Mouse (Mus musculus) liver, embryonic 12.5 days (tissue): ENCODE measurements around the gene Bex3. TPM values are rescaled to one million over a fixed set of nuclear protein-coding genes. Genes with fewer than 3 reads are reported as not detected.
"Not testable (repeated sequence)": the region's sequence is repeated elsewhere in the genome, so short reads cannot be mapped to it uniquely, and the experiment has no call there.

Experiments used
- ATAC-seq: fragments of 200-750 bp; cut with Nextera tagmentation; 2 replicates; pipeline ENCODE4 v1.8.0; 2017; ENCODE audit warnings: moderate number of reproducible peaks, mild to moderate bottlenecking, moderate library complexity
- H3K27ac ChIP-seq: fragments of 300-500 bp; sonication (generic); 2 replicates; pipeline ENCODE4 v1.5.1; 2016; ENCODE audit warnings: mild to moderate bottlenecking
- H3K27me3 ChIP-seq: fragments of 300-500 bp; sonication (generic); replicated peaks from 2 replicates; pipeline ENCODE4 v1.6.1; 2016; ENCODE audit warnings: mild to moderate bottlenecking, moderate library complexity
- H3K36me3 ChIP-seq: fragments of 300-500 bp; sonication (generic); 2 replicates; pipeline ENCODE4 v1.6.1; 2016; ENCODE audit warnings: mild to moderate bottlenecking, moderate library complexity
- H3K4me1 ChIP-seq: fragments of 300-500 bp; sonication (generic); 2 replicates; pipeline ENCODE4 v1.6.1; 2016
- H3K4me2 ChIP-seq: fragments of 300-500 bp; sonication (generic); 2 replicates; pipeline ENCODE4 v1.6.1; 2016; ENCODE audit warnings: mild to moderate bottlenecking, moderate library complexity
- H3K4me3 ChIP-seq: fragments of 300-500 bp; sonication (generic); 2 replicates; pipeline ENCODE4 v1.5.1; 2016; ENCODE audit warnings: mild to moderate bottlenecking, moderate library complexity
- H3K9ac ChIP-seq: fragments of 300-500 bp; sonication (generic); 2 replicates; pipeline ENCODE4 v1.6.1; 2016; ENCODE audit warnings: mild to moderate bottlenecking, moderate library complexity
- H3K9me3 ChIP-seq: fragments of 300-500 bp; sonication (generic); replicated peaks from 2 replicates; pipeline ENCODE4 v1.6.1; 2016; ENCODE audit warnings: mild to moderate bottlenecking, moderate library complexity
- WGBS: fragments of 180-500 bp; shearing (Covaris S2); methylation state at CpG from one replicate; pipeline ENCODE4 v1.1.7; 2016; ENCODE audit not compliant: insufficient replicate concordance; 5-methylcytosine and 5-hydroxymethylcytosine counted together
- polyA plus RNA-seq: library from polyadenylated mRNA; unstranded; fragments of >200 nt; fragmentation: Nextera tagmentation; extraction: Ambion mirVana; gene quantifications from 2 replicates; pipeline ENCODE4 v1.2.1, GENCODE M21; 2016

Bex3 gene
- polyA plus RNA-seq, 1 experiment from 2014 or later = 279 TPM

DNA sequence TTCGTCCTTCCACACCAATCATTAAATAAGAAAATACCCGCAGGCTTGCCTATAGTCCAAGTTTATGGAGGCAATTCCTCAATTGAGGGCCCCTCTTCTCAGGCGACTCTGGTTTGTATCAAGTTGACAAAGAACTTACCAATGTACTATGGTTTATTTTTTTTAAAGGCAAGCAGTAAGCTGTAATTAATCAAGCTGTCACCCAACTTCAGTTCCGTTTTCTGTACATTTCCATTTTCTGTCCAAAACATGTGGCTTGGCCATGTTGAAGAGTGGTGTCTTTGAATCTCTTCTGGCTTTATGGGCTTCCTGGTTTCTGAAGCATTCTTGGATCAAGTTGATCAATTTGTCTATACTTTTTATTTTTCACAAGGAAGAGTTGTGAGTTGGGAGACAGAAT is 1.9 kb upstream of the Bex3 start:
- H3K27me3 ChIP-seq = 0 out of 2 replicates have a peak, but pooled peaks cover 3% of the 10 kb centered on the region
- no peak overlapping the region for H3K4me2 ChIP-seq
- no peaks in the 10 kb centered on the region for H3K9me3 ChIP-seq
- no peak overlapping the region for H3K4me3 ChIP-seq
- H3K4me1 ChIP-seq = 0 out of 2 replicates have a peak, but pooled peaks cover 3% of the 10 kb centered on the region
- no peak for ATAC-seq
- 71% methylated on average over 4 of the region's 4 CpGs for WGBS
- no peak overlapping the region for H3K27ac ChIP-seq
- H3K36me3 ChIP-seq = peaks cover 7% of the 10 kb centered on the region; the same call in 1 of the 2 replicates
- H3K9ac ChIP-seq = no peak overlapping the region

DNA sequence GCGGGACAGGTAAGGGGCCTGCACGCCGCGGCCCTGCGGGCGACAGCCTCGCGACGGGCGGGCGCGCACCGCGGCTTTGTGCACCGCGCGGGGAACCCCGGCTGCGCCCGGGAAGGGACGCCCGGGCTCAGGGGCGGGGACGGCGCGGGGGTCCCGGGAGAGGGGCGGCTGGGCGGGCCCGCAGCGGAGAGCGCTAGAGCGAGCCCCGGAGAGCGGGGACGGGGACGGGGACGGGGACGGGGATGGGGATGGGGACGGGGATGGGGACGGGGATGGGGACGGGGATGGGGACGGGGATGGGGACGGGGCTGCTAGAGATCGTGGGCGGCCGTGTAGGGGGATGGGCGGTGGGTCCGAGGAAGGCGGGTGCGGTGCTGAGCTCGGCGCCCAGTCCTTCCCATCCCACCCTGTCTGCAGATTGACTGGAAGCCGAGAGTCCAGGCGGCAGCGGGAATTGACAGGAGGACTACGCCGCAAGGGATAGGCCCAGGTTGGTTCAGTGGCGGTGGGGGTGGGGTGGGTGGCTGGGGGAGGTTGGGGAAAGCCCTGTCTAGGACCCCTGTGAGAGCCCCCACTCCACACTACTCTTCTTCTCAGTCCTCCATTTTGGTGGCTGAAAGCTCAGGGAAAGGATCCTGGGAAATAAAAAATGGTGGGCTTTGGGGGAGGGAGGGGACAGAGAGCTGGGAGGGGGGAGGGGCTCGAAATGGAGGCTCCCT is 499 bp downstream of the Bex3 start:
- not testable (repeated sequence) for H3K27ac ChIP-seq, H3K27me3 ChIP-seq, H3K9me3 ChIP-seq, H3K36me3 ChIP-seq, H3K4me1 ChIP-seq
- peak overlapping the region; percentile 56 for H3K4me3 ChIP-seq
- peak overlapping the region; percentile 71 for H3K9ac ChIP-seq
- ATAC-seq = peak; percentile 31
- 11% methylated on average over 16 of the region's 60 CpGs for WGBS
- peak overlapping the region; percentile 61 for H3K4me2 ChIP-seq

DNA sequence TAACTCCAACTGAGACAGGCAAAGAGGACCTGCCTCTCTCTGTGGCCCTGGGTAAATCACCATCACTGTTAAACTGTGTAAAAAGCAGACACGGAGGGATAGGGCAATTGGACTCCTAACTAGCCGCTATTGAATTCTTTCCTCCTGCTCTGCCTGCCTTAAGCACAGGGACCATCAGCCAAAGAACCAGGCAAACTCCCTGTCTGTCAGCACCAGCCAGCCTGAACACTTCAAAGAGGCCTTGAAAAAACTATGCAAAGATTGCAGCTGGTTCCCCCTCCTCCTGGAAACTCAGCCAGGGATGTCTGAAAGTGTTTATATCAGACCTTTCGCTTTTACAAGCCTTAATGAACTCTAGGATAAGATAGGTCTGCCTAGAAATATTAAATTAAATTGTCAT is 4.5 kb downstream of the Bex3 start:
- Histone ChIP-seq H3K9ac (no peak overlapping the region), H3K4me1 (0 out of 2 replicates have a peak, but pooled peaks cover 3% of the 10 kb centered on the region), H3K4me3 (no peak overlapping the region), H3K4me2 (no peak overlapping the region), H3K27me3 (peaks cover 4% of the 10 kb centered on the region; the same call in 1 of the 2 replicates), H3K27ac (no peak overlapping the region), H3K9me3 (no peaks in the 10 kb centered on the region), H3K36me3 (peaks cover 7% of the 10 kb centered on the region; the same call in 1 of the 2 replicates)
- WGBS = 39% methylated on average over 3 of the region's 3 CpGs
- ATAC-seq = no peak

DNA sequence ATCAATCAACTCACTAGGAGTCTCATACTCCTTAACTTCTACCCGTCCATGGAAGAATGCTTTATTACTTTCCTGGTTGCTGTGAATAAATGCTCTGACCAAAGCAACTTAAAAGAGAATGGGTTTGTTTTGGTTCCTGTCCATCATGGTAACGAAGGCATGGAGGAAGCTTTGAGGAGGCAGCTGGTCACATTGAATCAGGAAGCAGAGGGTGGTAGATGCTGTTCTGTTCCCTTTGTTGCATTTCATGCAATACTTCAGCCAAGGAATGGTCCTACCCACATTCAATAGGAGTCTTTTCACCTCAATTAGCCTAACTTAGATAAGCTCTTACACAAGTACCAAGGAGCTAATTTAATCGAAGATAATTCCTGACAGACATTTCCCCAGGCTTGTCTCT is 5.3 kb downstream of the Bex3 start:
- Histone ChIP-seq H3K9ac (no peak overlapping the region), H3K4me2 (no peak overlapping the region), H3K27me3 (peaks cover 4% of the 10 kb centered on the region; the same call in 1 of the 2 replicates), H3K9me3 (no peaks in the 10 kb centered on the region), H3K4me3 (no peak overlapping the region), H3K27ac (no peak overlapping the region), H3K4me1 (0 out of 2 replicates have a peak, but pooled peaks cover 3% of the 10 kb centered on the region), H3K36me3 (peaks cover 7% of the 10 kb centered on the region; the same call in 1 of the 2 replicates)
- WGBS = 34% methylated on average over 3 of the region's 3 CpGs
- ATAC-seq = no peak

DNA sequence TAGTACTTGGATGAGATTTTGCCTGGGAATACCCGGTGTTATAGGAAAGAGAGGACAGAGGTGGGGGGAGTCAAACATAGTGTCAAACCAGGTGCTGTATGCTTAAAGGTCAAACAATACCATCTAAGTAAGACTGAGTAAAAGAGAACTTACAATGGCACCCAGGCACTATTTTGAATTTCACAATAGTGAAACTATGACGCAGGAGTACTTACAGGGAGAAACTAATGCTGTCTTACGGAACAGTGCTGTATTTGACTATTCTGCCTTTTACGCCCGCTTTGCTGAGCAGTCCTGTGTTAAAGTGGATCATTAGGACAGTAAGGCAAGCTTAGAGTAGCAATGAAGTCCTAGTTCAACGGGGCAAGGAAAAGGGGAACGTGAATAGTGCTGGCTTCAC is 7.5 kb downstream of the Bex3 start:
- Histone ChIP-seq H3K4me2 (no peak overlapping the region), H3K4me1 (no peaks in the 10 kb centered on the region), H3K36me3 (no peaks in the 10 kb centered on the region), H3K4me3 (no peak overlapping the region), H3K27me3 (peaks cover 4% of the 10 kb centered on the region; the same call in 1 of the 2 replicates), H3K9ac (no peak overlapping the region), H3K27ac (no peak overlapping the region), H3K9me3 (no peaks in the 10 kb centered on the region)
- 66% methylated on average over 7 of the region's 7 CpGs for WGBS
- ATAC-seq = no peak

DNA sequence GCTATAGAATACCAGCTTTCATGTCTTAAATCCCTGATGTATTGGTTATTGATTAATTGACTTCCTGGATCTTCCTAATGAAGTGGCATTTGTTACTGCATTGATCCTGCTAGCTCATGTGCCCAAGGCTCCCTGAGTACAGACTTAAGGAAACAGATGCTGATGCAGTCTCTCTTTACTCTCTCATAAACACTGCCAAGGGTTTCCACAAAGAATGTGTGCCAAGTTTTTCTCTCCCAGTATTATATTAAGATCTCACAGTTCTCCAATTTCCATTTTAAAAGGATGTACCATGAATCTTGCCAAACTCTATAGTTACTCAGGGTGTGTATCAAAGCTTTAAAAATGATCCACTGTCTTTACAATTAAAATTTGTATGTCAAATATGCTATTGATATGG is 8.3 kb downstream of the Bex3 start:
- no peaks in the 10 kb centered on the region for H3K9me3 ChIP-seq
- no peak overlapping the region for H3K27ac ChIP-seq
- H3K36me3 ChIP-seq = no peaks in the 10 kb centered on the region
- H3K4me1 ChIP-seq = no peaks in the 10 kb centered on the region
- no peak overlapping the region for H3K9ac ChIP-seq
- H3K27me3 ChIP-seq = peaks cover 4% of the 10 kb centered on the region; the same call in 1 of the 2 replicates
- H3K4me3 ChIP-seq = no peak overlapping the region
- ATAC-seq = no peak
- H3K4me2 ChIP-seq = no peak overlapping the region

DNA sequence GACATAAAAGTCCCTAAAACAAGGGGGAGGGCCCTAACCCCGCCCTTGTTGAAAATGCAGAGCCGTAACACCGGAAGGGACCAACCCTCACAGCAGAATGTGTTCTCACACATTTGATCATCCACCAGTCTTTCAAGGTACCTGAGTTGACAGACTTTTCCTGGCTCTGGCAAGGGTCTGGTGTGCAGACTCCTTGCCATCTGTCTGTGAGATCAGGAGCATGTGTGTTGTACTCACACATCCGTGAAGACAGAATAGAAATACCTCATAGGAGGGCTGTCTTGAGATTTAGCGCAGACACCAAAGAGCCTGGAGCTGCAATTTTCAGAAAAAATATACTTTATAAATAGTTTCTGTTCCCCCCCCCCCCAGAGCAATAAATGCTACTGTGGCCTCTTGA is 9.4 kb downstream of the Bex3 start:
- no peak for ATAC-seq
- no peaks in the 10 kb centered on the region for H3K36me3 ChIP-seq
- H3K4me3 ChIP-seq = no peak overlapping the region
- H3K9ac ChIP-seq = no peak overlapping the region
- H3K4me2 ChIP-seq = no peak overlapping the region
- 76% methylated on average over 5 of the region's 5 CpGs for WGBS
- no peak overlapping the region for H3K27ac ChIP-seq
- H3K9me3 ChIP-seq = no peaks in the 10 kb centered on the region
- H3K27me3 ChIP-seq = peaks cover 4% of the 10 kb centered on the region; the same call in 1 of the 2 replicates
- no peaks in the 10 kb centered on the region for H3K4me1 ChIP-seq

DNA sequence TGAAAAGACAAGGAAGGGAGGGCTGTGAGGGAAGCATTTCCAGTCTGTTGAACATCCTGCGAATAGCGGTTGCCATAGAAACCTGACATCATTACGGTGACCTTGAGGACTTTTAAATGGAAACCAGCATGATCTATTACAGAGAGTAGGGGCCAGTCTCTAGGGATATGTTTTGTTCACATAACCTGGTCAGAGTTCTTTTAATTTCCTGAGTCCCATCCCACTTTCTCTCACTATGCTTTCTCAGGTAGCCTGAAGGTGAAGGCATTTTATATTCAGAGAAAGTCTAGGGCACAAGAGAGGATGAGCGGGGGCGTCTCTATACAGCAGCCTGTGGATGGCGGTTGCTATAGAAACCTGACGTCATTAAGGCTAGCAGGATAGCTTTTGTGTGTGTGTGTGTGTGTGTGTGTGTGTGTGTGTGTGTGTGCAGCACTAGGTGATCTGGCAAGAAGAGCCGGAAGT is 20.8 kb downstream of the Bex3 start:
- H3K9ac ChIP-seq = no peak overlapping the region
- H3K27me3 ChIP-seq = no peaks in the 10 kb centered on the region
- no peaks in the 10 kb centered on the region for H3K4me1 ChIP-seq
- H3K36me3 ChIP-seq = no peaks in the 10 kb centered on the region
- WGBS = 41% methylated on average over 8 of the region's 8 CpGs
- H3K9me3 ChIP-seq = no peaks in the 10 kb centered on the region
- H3K4me3 ChIP-seq = no peak overlapping the region
- H3K27ac ChIP-seq = no peak overlapping the region
- ATAC-seq = no peak
- no peak overlapping the region for H3K4me2 ChIP-seq

DNA sequence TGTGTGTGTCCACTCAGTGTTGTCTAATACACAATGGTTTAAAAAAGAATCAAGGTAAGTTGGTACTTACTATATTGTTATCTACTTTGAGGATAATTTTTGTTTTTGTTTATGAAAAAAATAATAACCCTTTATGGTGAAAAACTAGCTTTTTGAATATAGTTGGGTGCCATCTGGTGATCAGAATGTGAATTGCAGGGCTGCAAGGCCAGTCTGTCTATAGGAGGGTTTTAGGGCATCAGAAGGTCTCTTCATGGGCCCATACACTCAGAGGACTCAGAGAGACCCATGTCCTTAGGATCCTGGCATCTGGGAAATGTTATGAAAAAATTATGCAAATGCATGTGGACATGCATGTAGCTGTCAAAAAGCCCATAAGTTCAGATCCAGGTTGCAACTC is 34.2 kb downstream of the Bex3 start:
- no peak overlapping the region for H3K4me3 ChIP-seq

DNA sequence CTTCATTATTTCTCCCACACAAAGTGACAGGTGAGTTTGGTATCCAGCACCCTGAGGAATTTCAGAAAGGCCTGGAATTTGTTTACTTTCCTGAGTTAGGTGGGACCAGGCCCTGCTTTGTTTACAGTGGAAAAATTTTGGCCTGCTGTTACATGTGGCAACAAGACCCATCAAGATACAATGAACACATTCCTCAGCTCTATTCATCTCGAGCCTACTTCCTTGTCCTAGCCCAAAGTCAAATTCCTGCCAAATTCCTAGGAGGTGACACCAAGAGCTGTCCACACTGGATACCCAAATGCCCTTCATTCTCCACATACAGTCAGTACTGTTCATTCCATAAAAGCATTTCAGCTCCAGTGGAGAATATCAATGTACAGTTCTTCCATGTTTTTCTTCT is 36.1 kb downstream of the Bex3 start:
- Histone ChIP-seq H3K4me1 (no peaks in the 10 kb centered on the region), H3K36me3 (no peaks in the 10 kb centered on the region), H3K27me3 (no peaks in the 10 kb centered on the region), H3K9me3 (no peaks in the 10 kb centered on the region), H3K4me2 (no peak overlapping the region), H3K9ac (no peak overlapping the region), H3K27ac (no peak overlapping the region), H3K4me3 (no peak overlapping the region)
- 17% methylated on average over 1 of the region's 1 CpGs for WGBS
- ATAC-seq = no peak

More for the DNA sequence above, 34.2 kb downstream of the Bex3 start:
- Histone ChIP-seq H3K27me3 (no peaks in the 10 kb centered on the region), H3K9ac (no peak overlapping the region), H3K9me3 (no peaks in the 10 kb centered on the region), H3K27ac (no peak overlapping the region), H3K4me2 (no peak overlapping the region), H3K36me3 (no peaks in the 10 kb centered on the region), H3K4me1 (no peaks in the 10 kb centered on the region)
- no peak for ATAC-seq

DNA sequence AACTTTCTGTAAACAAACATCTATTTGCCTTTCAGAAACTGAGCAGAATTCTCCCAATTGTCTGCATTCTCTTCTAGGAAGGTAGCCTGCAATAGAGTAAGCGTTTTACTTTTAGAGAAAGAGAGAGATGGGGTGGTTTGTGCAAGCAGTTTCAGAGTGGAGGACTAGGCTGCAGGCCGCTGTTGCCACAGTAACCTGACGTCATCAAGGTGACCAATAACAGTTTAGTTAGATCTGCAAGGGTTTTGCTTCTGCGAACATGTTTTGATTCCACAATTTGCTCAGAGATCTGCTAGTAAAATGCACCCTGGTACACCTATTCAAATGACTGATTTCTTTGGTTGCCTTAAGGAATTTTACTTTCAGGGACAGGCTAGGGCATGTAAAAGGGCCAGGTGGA is 43.2 kb downstream of the Bex3 start:
- Histone ChIP-seq H3K9ac (no peak overlapping the region), H3K36me3 (no peaks in the 10 kb centered on the region), H3K4me1 (no peaks in the 10 kb centered on the region), H3K27ac (no peak overlapping the region), H3K27me3 (no peaks in the 10 kb centered on the region), H3K9me3 (no peaks in the 10 kb centered on the region), H3K4me3 (no peak overlapping the region), H3K4me2 (no peak overlapping the region)
- WGBS = 37% methylated on average over 4 of the region's 4 CpGs
- ATAC-seq = no peak

DNA sequence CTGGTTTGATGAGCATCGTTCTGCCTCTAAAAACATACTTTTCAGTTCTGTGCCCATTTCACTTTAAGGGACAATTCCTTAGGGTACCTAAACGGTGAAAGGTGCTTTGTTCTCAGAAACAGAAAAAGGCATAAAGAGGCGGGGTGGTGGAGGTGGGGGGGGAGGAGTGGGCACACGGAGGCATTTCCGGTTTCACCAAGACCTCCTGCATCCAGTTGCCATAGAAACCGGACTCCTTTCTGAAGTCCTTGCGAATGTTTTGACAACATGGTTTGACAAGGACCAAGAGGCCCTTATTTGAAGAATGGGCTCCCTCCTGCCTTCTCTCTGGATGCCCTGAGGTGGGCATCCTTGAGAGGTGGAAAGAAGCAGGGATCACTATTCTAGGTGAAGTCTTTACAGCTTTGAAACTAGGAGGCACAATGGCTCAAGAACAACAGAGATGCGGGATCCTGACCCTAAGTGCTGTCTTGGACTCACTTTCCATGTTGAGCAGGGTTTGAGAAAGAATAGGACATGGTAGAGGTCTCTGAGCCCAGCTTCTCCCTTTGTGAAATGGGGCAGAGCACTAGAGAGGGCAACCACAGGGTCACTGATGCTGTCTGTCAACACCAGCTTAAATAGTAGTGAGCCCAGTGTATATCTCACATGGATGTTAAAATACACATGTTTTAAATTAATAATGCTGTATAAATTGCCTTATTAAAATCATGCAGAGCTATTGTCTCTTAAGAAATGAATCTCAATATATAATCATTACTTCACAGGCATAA is 43.9 kb downstream of the Bex3 start:
- no peak overlapping the region for H3K9ac ChIP-seq
- no peaks in the 10 kb centered on the region for H3K36me3 ChIP-seq
- no peak overlapping the region for H3K4me2 ChIP-seq
- no peaks in the 10 kb centered on the region for H3K27me3 ChIP-seq
- no peak overlapping the region for H3K4me3 ChIP-seq
- no peaks in the 10 kb centered on the region for H3K4me1 ChIP-seq
- no peak for ATAC-seq
- 29% methylated on average over 8 of the region's 8 CpGs for WGBS
- no peak overlapping the region for H3K27ac ChIP-seq
- no peaks in the 10 kb centered on the region for H3K9me3 ChIP-seq
